Mouse (Mus musculus) left cerebral cortex, postnatal 10 days (tissue): Measurements from ENCODE around the gene Brpf3. TPM values are rescaled to one million over a fixed set of nuclear protein-coding genes. Genes with fewer than 3 reads are reported as not detected.
A peak's percentile ranks its signal among the peaks of the same experiment; 100 is the strongest.
"Not testable (repeated sequence)": the region's sequence is repeated elsewhere in the genome, so short reads cannot be mapped to it uniquely, and the experiment has no call there.

Experiments used
- DNase-seq, 2 experiments: peaks; one replicate each; pipeline ENCODE4 v3.0.0; 2021 to 2022; ENCODE audit warnings: low spot score in 2 of 2, mixed read lengths in 1 of 2; ENCODE audit errors: extremely low spot score in 1 of 2
- intact Hi-C: fragments of 180-260 bp; cut with DNase I; formaldehyde crosslinking; loops from one replicate; pipeline ENCODE4 v1.15.1; 2025
- total RNA-seq, 2 experiments: library from RNA; stranded (reverse); gene quantifications; 2 replicates each; pipeline ENCODE4 v1.2.3; 2021

The Brpf3 gene
- total RNA-seq = 10 to 100 TPM; 44.5 to 55.7 TPM

DNA sequence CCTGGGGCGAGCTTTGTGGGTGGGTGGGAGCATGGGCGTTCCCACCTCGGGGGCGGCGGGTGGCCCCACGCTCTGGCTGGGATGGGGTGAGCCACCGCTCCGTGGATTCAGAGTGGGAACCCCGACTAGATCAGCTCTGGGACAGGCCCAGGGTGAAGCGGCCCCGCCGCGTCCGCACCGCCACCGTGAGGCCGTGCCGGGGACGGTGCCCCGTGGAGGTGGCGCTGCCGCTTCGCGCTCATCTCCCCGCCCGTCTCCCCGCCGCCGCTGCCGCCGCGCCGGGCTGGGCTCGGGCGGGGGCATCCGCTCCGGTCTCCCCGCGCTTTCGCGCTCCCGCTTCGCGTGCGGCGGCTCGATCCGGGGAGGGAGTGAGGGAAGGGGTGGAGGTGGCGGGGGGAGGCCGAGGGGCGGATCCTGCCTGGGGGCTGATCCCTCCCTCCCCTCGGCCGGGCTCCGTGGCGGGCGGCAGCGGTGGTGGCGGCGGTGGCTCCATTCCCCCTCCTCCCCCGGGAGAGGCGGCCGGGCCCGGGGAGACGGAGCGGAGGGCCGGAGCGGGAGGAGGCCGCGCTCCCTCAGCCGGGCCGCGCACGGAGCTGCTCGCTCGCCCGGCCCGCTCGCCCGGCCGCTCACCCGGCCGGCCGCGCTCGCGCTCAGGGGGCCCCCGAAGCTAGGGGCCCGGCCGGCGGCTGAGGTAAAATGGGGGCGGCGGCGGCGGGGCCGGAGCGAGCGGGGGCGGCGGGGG is at the start of gene Brpf3:
Gene Brpf3, plus strand, starts transcription at position 420 of the 742 bp plus-strand sequence.
- peak; percentile 59 to 88 for DNase-seq
- intact Hi-C loops = loop anchor here (2.0 kb wide), 1 partner anchor 110 kb away; the partner anchor contains the start of genes Mapk14 and Slc26a8

DNA sequence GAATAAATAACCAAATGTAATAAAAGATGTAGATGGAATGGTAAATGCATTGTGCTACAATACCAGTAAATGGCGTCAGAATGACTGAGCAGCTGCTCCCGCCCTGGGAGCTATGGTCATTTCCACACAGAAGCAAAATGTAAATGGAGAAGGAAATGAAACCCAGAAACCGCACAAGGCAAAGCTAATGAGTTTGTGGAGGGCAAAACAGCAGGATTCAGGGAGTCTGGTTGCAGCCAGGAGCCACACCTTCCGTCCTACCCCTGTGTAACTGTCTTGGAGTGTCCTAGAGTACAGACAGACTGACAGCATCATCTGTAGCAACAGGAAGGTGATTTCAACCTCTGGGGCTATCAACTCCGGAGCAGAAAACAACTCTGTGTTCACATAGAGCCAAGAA is 44.4 kb upstream of the Brpf3 start:
- intact Hi-C loops = no loop called here

DNA sequence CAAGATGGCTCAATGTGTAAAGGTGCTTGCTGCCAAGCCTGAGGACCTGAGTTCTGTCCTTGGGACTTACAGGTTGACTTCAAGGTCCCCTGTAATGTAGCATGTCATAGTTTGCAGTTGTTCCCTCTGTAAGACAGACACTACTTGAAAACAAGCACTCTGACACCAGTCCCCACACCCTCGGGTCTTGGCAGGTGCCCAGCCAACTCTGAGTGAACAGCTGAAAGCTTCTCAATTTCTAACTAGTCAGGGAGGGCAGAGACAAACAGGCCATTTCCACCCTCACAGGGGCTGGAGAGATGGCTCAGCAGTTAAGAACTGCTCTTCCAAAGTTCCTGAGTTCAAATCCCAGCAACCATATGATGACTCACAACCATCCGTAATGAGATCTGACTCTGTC is 43.4 kb upstream of the Brpf3 start:
- no peak for DNase-seq
- intact Hi-C loops = no loop called here

More for the DNA sequence above, 44.4 kb upstream of the Brpf3 start:
- DNase-seq = no peak

DNA sequence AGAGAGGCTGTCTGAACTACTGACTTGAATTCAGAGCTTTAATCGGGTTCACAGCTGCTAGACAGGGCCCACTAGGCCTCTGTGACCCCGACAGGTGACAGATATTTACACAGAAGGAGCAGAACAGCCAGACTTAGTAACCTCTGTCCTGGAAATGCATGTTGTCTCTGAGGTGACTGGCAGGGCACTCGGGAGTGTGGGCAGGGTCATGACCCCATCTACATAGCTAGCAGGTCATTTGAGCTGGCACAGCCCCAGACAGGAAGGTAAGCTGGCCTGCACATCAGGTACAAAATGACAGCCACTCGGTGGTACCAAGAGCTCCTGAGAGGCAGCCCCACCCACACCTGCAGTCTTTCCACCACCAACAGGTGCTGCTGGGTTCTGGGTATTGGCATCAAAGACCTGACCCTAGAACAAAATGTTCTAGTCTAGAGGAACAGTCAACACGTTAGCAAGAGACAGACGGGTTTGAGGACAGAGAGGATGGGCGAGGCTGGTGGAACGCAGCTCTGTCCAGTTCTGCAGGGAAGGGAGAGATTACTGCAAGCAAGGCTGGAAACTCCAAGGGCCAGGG is 40.1 kb upstream of the Brpf3 start:
- no peak for DNase-seq
- intact Hi-C loops = no loop called here

DNA sequence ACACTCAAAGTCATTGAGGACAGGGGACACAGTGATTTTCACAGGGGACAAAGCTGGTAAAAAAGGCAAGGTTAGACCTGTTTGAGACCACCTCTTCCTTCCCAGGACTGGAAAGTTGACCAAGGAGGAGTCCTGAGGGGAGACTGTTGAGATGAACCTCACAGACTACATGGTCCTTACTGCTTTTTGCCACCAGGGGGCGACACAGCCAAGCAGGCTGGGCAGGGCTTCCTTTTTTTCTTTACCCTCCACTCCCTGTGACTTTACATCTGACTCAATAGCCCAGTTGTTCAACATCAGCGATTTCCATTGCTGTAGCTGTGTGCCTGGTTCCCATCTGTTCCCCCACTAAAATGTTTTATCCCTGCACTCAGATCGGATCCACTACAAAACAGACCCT is 39.0 kb upstream of the Brpf3 start:
- peak; percentile 34 to 73 for DNase-seq
- intact Hi-C loops = no loop called here

DNA sequence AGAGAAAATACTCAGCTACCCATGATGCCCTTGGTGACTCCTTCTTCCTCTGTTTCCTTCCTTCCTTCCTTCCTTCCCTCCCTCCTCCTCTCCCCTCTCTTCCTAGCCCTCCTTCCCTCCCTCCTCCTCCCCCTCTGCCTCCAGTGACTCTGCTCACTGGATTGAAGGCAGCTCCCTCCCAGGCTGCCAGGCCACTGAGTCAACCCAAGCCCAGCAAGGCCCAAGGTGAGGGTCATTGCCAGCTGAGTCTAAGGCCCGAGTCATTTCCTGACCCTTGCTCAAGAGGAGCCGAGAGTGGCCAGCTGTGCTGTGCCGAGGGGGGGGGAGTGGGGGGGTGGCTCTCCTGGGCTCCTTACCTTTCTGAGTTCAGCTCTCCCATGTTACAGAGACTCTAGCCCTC is 34.7 kb upstream of the Brpf3 start:
- intact Hi-C loops = loop anchor here (5.0 kb wide), 1 partner anchor 161 kb away; no protein-coding TSS in a partner anchor
- no peak for DNase-seq

DNA sequence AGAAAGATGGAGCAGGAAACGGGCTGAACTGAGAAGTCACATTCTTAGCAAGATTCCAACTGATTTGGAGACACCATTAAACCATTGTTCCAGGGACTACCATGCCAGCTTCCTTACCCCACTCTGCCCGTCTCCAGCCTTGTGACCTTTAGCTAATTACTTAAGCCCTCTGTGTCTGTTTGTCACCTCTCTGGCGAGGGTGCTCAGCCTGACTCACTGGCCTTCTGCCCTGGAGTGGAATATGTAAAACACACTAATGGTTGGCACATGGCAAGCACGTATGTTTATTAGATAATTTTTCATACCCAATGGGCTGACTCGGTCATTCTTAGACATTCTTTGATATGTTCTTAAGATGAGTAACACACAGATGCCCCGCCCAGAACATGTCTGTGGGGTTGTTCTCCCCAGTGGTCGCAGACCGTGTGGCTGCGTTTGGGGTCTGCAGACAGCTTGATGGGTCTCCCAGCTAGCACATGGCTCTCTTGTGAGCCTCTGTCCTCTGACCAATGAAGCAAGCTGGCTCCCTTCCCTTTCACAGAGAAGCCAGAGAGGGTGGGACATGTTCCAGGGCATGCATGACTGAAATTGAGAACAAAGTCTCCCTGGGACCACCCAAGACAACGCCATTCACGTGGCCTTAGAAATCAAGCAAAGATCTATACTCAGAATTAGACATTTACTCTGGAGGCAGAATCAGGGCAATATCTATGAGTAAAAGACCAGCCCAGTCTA is 33.9 kb upstream of the Brpf3 start:
- intact Hi-C loops = loop anchor here (5.0 kb wide), 1 partner anchor 160 kb away; no protein-coding TSS in a partner anchor
- no peak for DNase-seq

DNA sequence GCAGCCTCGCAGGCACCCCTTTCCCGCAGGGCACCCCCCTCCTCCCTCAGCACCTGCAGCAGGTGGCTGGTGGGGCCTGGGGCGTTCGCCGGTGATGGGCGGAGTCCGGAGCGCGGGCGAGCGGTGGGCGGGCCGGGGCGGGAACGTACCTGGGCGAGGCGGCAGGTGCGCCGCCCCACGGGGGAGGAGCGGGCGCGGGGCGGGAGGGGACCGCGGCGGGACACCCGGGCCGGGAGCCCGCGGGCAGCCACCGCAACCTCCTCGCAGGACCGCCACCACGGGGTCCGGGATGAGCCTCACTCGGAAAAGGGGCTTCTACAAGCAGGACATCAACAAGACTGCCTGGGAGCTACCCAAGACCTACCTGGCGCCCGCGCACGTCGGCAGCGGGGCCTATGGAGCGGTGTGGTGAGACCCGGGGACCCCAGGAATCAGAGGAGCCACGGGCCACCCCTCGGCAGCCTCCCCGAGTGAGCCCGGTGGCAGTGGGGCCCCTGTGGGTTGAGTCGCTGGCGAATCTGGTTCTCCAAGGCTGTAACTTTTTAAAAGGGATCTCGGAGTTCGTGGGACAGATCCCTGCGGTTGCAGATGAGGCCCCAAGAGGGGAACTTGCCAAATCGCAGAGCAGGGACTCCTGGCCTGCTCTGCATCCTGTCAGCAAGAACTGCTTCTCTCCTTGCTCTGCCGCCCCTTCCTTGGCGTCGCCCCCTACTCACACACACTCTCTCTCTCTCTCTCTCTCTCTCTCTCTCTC is 31.6 kb upstream of the Brpf3 start, which contains the start of gene Mapk13:
Gene Mapk13, plus strand, starts transcription at position 177 of the 754 bp plus-strand sequence.
- DNase-seq = no peak
- intact Hi-C loops = loop anchor here (5.0 kb wide), 1 partner anchor 158 kb away; no protein-coding TSS in a partner anchor

DNA sequence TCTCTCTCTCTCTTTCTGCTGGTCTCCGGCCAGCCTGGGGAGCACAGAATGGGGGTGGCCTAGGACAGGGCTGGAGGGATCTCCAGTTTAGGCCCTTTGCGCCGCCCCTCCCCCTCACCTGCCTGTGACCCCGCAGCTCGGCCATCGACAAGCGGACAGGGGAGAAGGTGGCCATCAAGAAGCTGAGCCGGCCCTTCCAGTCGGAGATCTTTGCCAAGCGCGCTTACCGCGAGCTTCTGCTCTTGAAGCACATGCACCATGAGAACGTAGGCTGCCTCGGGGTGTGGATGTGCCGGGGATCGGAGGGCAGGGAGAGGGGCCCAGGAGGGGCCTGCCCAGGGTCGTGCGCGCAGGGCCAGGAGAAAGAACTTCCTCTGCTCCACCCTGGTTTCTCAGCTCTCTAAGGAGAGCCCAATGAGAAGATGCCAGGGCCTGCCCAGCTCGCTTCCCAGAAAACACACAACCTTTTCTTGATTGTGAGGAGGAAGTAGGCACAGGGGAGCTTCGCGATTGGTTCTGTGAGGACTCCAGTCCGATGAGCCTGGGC is 30.9 kb upstream of the Brpf3 start:
- peak in 1 of 2 experiments; percentile 53 for DNase-seq

DNA sequence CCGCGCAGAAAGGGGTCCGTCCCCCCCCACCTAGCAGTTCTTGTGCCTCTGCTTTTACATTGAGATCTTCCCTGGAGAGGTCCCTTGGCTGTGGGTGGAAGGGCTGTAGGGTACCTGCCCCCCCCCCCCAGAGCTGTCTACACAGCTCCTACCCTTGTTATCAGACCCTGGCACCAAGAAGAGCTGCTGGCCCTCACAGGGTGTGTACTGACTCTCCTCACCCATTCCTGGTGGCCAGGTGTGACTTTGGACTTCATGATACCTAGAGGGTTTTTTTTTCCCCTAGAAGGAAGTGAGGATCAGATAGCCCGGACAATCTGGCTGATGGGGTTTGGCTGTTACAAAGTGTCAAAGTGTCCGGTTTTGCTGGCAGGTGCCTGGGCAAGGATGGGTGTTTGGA is 29.6 kb upstream of the Brpf3 start:
- DNase-seq = no peak
- intact Hi-C loops = no loop called here

More for the DNA sequence above, 30.9 kb upstream of the Brpf3 start:
- intact Hi-C loops = loop anchor here (5.0 kb wide), 1 partner anchor 157 kb away; no protein-coding TSS in a partner anchor

DNA sequence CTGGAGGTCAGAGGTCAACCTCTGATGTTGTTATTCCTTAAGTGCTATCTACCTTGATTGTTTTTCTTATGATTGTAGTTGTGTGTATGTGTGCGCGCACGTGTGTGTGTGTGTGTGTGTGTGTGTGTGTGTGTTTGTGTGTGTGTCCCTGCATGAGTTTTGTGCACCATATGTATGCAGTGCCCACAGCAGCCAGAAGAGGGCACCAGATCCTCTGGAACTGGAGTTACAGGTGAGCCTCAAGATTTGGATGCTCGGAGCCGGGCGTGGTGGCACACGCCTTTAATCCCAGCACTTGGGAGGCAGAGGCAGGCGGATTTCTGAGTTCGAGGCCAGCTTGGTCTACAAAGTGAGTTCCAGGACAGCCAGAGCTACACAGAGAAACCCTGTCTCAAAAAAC is 26.6 kb upstream of the Brpf3 start:
- DNase-seq, intact Hi-C loops: not testable (repeated sequence)

DNA sequence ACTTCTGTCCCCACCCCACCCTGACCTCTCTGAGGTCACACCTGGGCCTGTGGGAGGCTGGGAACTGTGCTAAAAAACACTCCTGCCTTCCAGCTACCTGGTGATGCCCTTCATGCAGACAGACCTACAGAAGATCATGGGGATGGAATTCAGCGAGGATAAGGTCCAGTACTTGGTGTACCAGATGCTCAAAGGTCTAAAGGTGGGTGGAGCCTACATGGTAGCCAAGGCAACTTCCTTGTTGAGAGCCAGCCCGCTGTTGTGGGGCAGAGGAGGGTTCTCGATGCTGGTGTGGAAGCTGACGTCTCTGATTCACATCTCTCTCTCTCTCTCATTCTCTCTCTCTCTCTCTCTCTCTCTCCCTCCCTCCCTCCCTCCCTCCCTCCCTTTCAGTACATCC is 25.7 kb upstream of the Brpf3 start:
- no peak for DNase-seq
- intact Hi-C loops = no loop called here

DNA sequence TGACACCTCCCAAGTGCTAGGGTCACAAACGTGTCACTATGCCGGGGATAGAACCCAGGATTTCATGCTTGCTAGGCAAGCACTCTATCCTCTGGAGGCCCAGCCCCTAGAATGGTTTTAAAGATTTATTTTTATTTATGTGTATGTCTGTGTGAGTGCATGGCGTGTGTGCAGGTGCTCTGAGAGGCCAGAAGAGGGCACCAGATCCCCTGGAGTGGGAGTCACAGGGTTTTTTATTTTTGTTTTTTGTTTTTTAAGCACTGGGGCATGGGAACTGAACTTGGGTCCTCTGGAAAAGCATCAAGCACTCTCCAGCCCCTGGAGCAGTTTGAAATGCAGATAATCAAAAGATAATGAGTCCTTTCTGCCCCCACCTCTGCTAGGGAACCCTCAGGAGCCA is 24.1 kb upstream of the Brpf3 start:
- no peak for DNase-seq
- intact Hi-C loops = no loop called here

DNA sequence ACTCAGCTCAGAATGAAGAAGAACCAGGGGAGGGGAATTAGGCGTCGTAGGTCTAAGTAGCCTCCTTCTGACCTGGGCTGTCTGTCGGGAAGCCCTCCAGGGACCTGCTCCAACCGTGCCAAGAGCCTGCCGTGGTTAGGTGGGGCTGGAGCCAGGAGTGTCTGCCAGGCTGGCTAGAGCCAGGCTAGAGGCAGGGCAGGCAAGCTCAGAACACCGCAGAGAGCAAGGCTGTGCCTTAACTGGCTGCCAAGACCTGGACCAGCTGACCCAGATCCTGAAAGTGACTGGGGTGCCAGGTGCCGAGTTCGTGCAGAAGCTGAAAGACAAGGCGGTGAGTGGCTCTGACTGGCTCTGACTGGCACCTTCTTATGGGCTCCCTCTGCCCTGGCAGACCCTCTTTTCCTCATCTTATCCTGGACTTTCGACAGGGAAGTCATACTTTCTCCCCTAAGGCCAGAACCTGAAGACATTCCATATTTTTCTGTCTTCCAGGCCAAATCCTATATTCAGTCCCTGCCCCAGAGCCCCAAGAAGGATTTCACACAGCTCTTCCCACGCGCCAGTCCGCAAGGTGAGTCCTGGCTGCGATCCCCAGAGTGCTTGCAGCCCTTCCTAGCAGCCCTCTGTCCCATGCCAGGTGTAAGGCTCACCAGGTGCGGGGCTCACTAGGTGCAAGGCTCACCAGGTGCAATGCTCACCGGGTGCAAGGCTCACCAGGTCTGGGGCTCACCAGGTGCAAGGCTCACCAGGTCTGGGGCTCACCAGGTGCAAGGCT is 23.5 kb upstream of the Brpf3 start:
- peak; percentile 32 to 37 for DNase-seq
- intact Hi-C loops = no loop called here

DNA sequence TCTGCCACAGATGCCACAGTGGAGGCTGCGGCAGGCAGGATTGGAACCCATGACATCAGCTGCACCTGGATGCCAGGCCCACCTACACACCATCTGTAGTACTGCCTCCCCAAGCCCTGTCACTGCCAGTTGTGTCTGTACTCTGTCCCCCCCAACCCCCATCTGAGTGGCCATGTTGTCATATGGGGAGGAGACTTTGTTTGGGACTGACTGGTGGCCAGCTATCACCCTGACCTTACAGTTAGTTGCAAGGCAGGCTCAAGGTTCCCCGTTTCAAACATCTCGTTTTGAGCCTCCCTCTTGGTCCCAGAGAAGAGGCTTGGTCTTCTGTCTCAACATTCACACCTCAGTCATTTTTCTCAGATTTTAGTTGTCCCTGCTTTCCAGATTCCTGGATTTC is 21.2 kb upstream of the Brpf3 start:
- intact Hi-C loops = no loop called here
- DNase-seq = no peak

DNA sequence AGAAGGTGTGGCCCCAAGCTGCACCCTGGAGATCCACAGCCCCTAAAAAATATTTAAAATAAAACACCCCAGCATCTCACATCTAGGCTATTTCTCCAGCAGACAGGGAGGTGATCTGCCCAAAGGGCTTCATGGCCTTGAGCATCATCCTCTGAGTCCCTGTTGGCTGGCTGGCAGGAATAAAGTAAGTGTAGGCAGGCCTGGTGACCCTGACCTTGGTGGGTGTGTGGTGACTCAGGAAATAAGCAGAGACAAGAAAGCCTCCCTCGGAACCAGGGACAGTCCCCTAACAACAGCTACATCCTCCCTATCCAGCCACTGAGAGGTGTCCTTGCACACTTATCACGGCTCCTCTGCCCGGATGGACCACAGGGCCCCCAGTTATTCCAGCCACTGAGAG is 20.1 kb upstream of the Brpf3 start:
- DNase-seq = no peak
- intact Hi-C loops = no loop called here

DNA sequence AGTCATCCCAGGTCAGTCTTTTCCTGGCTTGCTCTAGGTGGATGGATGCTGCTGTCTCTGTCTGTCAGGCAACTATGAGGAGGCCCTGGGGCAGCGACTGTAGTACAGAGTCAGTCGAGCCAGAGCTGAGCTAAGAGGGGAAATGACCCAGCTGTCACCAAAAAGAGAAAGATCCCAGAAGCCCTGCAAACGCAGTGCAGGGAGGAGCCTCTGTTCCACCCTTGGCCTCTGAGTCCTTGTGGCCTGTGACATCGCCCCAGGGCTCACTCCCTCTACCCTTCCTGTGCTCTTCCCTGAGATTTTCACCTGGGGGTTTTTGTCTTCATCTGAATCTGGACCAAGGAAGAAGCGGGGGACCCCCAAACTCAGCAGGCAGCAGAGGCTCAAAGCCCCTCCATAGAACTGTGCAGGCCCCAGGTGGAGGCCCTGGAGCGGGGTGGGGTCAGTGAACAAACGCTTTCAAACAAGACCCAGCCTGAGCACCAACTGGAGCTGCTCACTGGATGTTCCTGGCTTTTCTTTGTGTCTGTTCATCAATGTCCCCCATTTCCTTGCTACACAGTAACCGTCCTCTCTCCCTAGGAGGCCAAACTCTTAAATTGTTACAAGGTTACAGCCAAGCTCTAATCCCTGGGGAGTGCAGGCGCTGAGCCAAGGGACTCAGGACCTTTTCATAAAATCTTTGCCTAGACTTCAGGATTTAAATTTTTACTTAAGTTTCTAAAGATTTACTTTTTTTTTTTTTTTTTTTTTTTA is 19.4 kb upstream of the Brpf3 start:
- intact Hi-C loops = no loop called here
- DNase-seq = no peak
